Mouse (Mus musculus) neural tube, embryonic 11.5 days (tissue): ENCODE measurements around the gene Clstn1. TPM values are rescaled to one million over a fixed set of nuclear protein-coding genes. Genes with fewer than 3 reads are reported as not detected.

Source experiments
- ATAC-seq: fragments of 200-750 bp; cut with Nextera tagmentation; 2 replicates; pipeline ENCODE4 v1.8.0; 2017; ENCODE audit warnings: moderate number of reproducible peaks, mild to moderate bottlenecking, moderate TSS enrichment, moderate library complexity; ENCODE audit not compliant: insufficient read depth, low FRiP score, low TSS enrichment
- DNase-seq: peaks from one replicate; pipeline ENCODE4 v3.0.0-alpha.2; 2015; ENCODE audit warnings: low spot score
- H3K27ac ChIP-seq: fragments of 300-500 bp; sonication (generic); 2 replicates; pipeline ENCODE4 v1.5.1; 2014; ENCODE audit warnings: low read depth, mild to moderate bottlenecking, low read length
- H3K27me3 ChIP-seq: fragments of 300-500 bp; sonication (generic); 2 replicates; pipeline ENCODE4 v1.6.1; 2014; ENCODE audit warnings: mild to moderate bottlenecking, low read length, mixed read lengths; ENCODE audit not compliant: control insufficient read depth, insufficient read depth
- H3K36me3 ChIP-seq: fragments of 300-500 bp; sonication (generic); 2 replicates; pipeline ENCODE4 v1.6.1; 2014; ENCODE audit warnings: mild to moderate bottlenecking, low read length, moderate library complexity, mixed read lengths; ENCODE audit not compliant: control insufficient read depth, insufficient read depth
- H3K4me1 ChIP-seq: fragments of 300-500 bp; sonication (generic); 2 replicates; pipeline ENCODE4 v1.6.1; 2014; ENCODE audit warnings: low read length, mixed read lengths; ENCODE audit not compliant: control insufficient read depth, insufficient read depth
- H3K4me2 ChIP-seq: fragments of 300-500 bp; sonication (generic); 2 replicates; pipeline ENCODE4 v1.6.1; 2014; ENCODE audit warnings: low read depth, mild to moderate bottlenecking, moderate library complexity
- H3K4me3 ChIP-seq: fragments of 300-500 bp; sonication (generic); 2 replicates; pipeline ENCODE4 v1.5.1; 2014; ENCODE audit warnings: low read depth, low read length
- H3K9ac ChIP-seq: fragments of 300-500 bp; sonication (generic); 2 replicates; pipeline ENCODE4 v1.6.1; 2014; ENCODE audit warnings: mild to moderate bottlenecking, low read length
- H3K9me3 ChIP-seq: fragments of 300-500 bp; sonication (generic); 2 replicates; pipeline ENCODE4 v1.6.1; 2016; ENCODE audit warnings: low read length; ENCODE audit not compliant: control insufficient read depth
- WGBS: fragments of 180-500 bp; shearing (Covaris S2); extraction: QIAGEN DNeasy Blood & Tissue Kit; methylation state at CpG from one replicate; pipeline ENCODE4 v1.1.7; 2014; 5-methylcytosine and 5-hydroxymethylcytosine counted together
- polyA plus RNA-seq: library from polyadenylated mRNA; unstranded; fragments of >200 nt; fragmentation: Nextera tagmentation; extraction: Ambion mirVana; gene quantifications from 2 replicates; pipeline ENCODE4 v1.2.1, GENCODE M21; 2014

The Clstn1 gene
- polyA plus RNA-seq, 1 experiment from 2014 or later, result 59.9 TPM

- WGBS, result 68% methylated on average over 9 of the region's 9 CpGs
Measured at GRCm38 (mm10) chr4:149549221-149549925, 36.9 kb upstream of the Clstn1 start.

GRCm38 (mm10) chr4:149550866-149551265 is 35.4 kb upstream of the Clstn1 start:
- 78% methylated on average over 5 of the region's 5 CpGs for WGBS
- H3K4me1 ChIP-seq, result peaks cover 4% of the 10 kb centered on the region; the same call in 1 of the 2 replicates
- H3K27ac ChIP-seq, result no peak overlapping the region
- no peak overlapping the region for H3K4me2 ChIP-seq
- H3K9me3 ChIP-seq, result no peaks in the 10 kb centered on the region
- ATAC-seq, result no peak
- H3K27me3 ChIP-seq, result no peaks in the 10 kb centered on the region
- DNase-seq, result no peak
- H3K9ac ChIP-seq, result no peak overlapping the region
- peaks cover 3% of the 10 kb centered on the region; the same call in 1 of the 2 replicates for H3K36me3 ChIP-seq
- H3K4me3 ChIP-seq, result no peak overlapping the region

More at GRCm38 (mm10) chr4:149549221-149549925, 36.9 kb upstream of the Clstn1 start:
- Histone ChIP-seq H3K27me3 (no peaks in the 10 kb centered on the region), H3K4me2 (no peak overlapping the region), H3K9me3 (no peaks in the 10 kb centered on the region; the same call in 1 of the 2 replicates), H3K4me1 (peaks cover 4% of the 10 kb centered on the region; the same call in 1 of the 2 replicates), H3K27ac (no peak overlapping the region), H3K36me3 (peaks cover 3% of the 10 kb centered on the region; the same call in 1 of the 2 replicates), H3K4me3 (no peak overlapping the region), H3K9ac (no peak overlapping the region)
- peak; percentile 68; the same call in 1 of the 2 replicates for ATAC-seq
- DNase-seq, result peak; percentile 82

GRCm38 (mm10) chr4:149551696-149552095 is 34.6 kb upstream of the Clstn1 start:
- WGBS, result 93% methylated on average over 5 of the region's 5 CpGs

GRCm38 (mm10) chr4:149553834-149554233 is 32.4 kb upstream of the Clstn1 start:
- ATAC-seq, result no peak
- Histone ChIP-seq H3K4me3 (no peak overlapping the region), H3K27ac (no peak overlapping the region), H3K9ac (no peak overlapping the region), H3K4me1 (peaks cover 4% of the 10 kb centered on the region; the same call in 1 of the 2 replicates), H3K4me2 (no peak overlapping the region), H3K27me3 (no peaks in the 10 kb centered on the region), H3K9me3 (no peaks in the 10 kb centered on the region), H3K36me3 (peaks cover 2% of the 10 kb centered on the region; the same call in 1 of the 2 replicates)
- DNase-seq, result no peak
- 74% methylated on average over 7 of the region's 7 CpGs for WGBS

More at GRCm38 (mm10) chr4:149551696-149552095, 34.6 kb upstream of the Clstn1 start:
- Histone ChIP-seq H3K9ac (no peak overlapping the region), H3K27me3 (no peaks in the 10 kb centered on the region), H3K4me1 (peaks cover 4% of the 10 kb centered on the region; the same call in 1 of the 2 replicates), H3K4me2 (no peak overlapping the region), H3K27ac (no peak overlapping the region), H3K4me3 (no peak overlapping the region), H3K36me3 (peaks cover 2% of the 10 kb centered on the region; the same call in 1 of the 2 replicates), H3K9me3 (no peaks in the 10 kb centered on the region)
- no peak for DNase-seq
- no peak for ATAC-seq

GRCm38 (mm10) chr4:149556111-149556510 is 30.2 kb upstream of the Clstn1 start:
- WGBS, result 91% methylated on average over 4 of the region's 4 CpGs
- peaks cover 4% of the 10 kb centered on the region; the same call in 1 of the 2 replicates for H3K4me1 ChIP-seq
- H3K4me3 ChIP-seq, result no peak overlapping the region
- H3K4me2 ChIP-seq, result no peak overlapping the region
- no peak for DNase-seq
- ATAC-seq, result no peak
- H3K27ac ChIP-seq, result no peak overlapping the region
- no peaks in the 10 kb centered on the region for H3K27me3 ChIP-seq
- H3K9me3 ChIP-seq, result no peaks in the 10 kb centered on the region
- H3K36me3 ChIP-seq, result peaks cover 2% of the 10 kb centered on the region; the same call in 1 of the 2 replicates
- H3K9ac ChIP-seq, result no peak overlapping the region

- H3K9me3 ChIP-seq, result no peaks in the 10 kb centered on the region
- ATAC-seq, result no peak
- H3K9ac ChIP-seq, result no peak overlapping the region
- peaks cover 15% of the 10 kb centered on the region for H3K4me1 ChIP-seq
- H3K36me3 ChIP-seq, result peaks cover 2% of the 10 kb centered on the region; the same call in 1 of the 2 replicates
- no peak overlapping the region for H3K4me3 ChIP-seq
- no peaks in the 10 kb centered on the region for H3K27me3 ChIP-seq
- DNase-seq, result no peak
- H3K4me2 ChIP-seq, result no peak overlapping the region
- WGBS, result 92% methylated on average over 5 of the region's 5 CpGs
- H3K27ac ChIP-seq, result no peak overlapping the region
Measured at GRCm38 (mm10) chr4:149557905-149558304, 28.4 kb upstream of the Clstn1 start.

- no peak for DNase-seq
- H3K27ac ChIP-seq, result no peak overlapping the region
- H3K4me3 ChIP-seq, result no peak overlapping the region
- peaks cover 16% of the 10 kb centered on the region for H3K4me1 ChIP-seq
- H3K36me3 ChIP-seq, result peaks cover 2% of the 10 kb centered on the region; the same call in 1 of the 2 replicates
- 90% methylated on average over 3 of the region's 3 CpGs for WGBS
- no peaks in the 10 kb centered on the region for H3K27me3 ChIP-seq
- no peaks in the 10 kb centered on the region for H3K9me3 ChIP-seq
- H3K9ac ChIP-seq, result no peak overlapping the region
- no peak overlapping the region for H3K4me2 ChIP-seq
- ATAC-seq, result no peak
Measured at GRCm38 (mm10) chr4:149558389-149558788, 27.9 kb upstream of the Clstn1 start.

- Histone ChIP-seq H3K4me2 (no peak overlapping the region), H3K9me3 (no peaks in the 10 kb centered on the region), H3K9ac (no peak overlapping the region), H3K4me3 (no peak overlapping the region), H3K27ac (no peak overlapping the region), H3K27me3 (no peaks in the 10 kb centered on the region), H3K4me1 (peaks cover 17% of the 10 kb centered on the region), H3K36me3 (no peaks in the 10 kb centered on the region)
- ATAC-seq (no peak), DNase-seq (no peak)
- WGBS, result 86% methylated on average over 4 of the region's 4 CpGs
Measured at GRCm38 (mm10) chr4:149561392-149561791, 24.9 kb upstream of the Clstn1 start.
